Mouse (Mus musculus): ENCODE measurements around the gene Rspo3.

- TF ChIP-seq CTCF (IDR thresholded peaks at IDR 0.05; ENCODE audit: borderline replicate concordance, insufficient read depth, low read length) (no peak), POLR2A (IDR thresholded peaks at IDR 0.05; ENCODE audit: low read depth, low read length) (no peak)
These were observed 132.9 kb downstream of the Rspo3 start for GRCm38 (mm10) chr10:29402656-29403268.

Data from embryonic fibroblast, embryonic 13.5 days (primary cell).